Mouse (Mus musculus): ENCODE data around the gene Tspan11. TPM values are rescaled to one million over a fixed set of nuclear protein-coding genes. Genes with fewer than 3 reads are reported as not detected.

Tspan11 gene
- polyA plus RNA-seq, 2 experiments: 18.5 to 19.8 TPM

GRCm38 (mm10) chr6:127932697-127933096 lies 45.3 kb downstream of the Tspan11 start:
- WGBS: 36% methylated on average over 5 of the region's 5 CpGs
- Histone ChIP-seq H3K36me3 (ENCODE audit: control insufficient read depth, insufficient read depth, low read length) (peaks cover 11% of the 10 kb centered on the region; the same call in 1 of the 2 replicates), H3K4me2 (replicated peaks; ENCODE audit: low read depth, low read length, severe bottlenecking) (no peak overlapping the region), H3K27ac (replicated peaks; ENCODE audit: low read depth, low read length) (no peak overlapping the region), H3K27me3 (ENCODE audit: control insufficient read depth, insufficient read depth, low read length) (no peaks in the 10 kb centered on the region), H3K4me1 (ENCODE audit: control insufficient read depth, insufficient read depth, low read length) (peaks cover 11% of the 10 kb centered on the region), H3K9me3 (ENCODE audit: control insufficient read depth, low read length) (no peaks in the 10 kb centered on the region), H3K9ac (ENCODE audit: low read depth, low read length, severe bottlenecking) (no peak overlapping the region), H3K4me3 (replicated peaks; ENCODE audit: low read length) (no peak overlapping the region)
- ATAC-seq (ENCODE audit: low FRiP score, low read depth): no peak
- DNase-seq (ENCODE audit: low spot score): peak; percentile 57
- TF ChIP-seq POLR2A (IDR thresholded peaks at IDR 0.05; ENCODE audit: borderline replicate concordance, extremely low read depth, insufficient read depth, insufficient read length): no peak

- no peaks in the 10 kb centered on the region for H3K27me3 ChIP-seq (ENCODE audit: control insufficient read depth, insufficient read depth, low read length)
- H3K4me2 ChIP-seq (replicated peaks; ENCODE audit: low read depth, low read length, severe bottlenecking): no peak overlapping the region
- ATAC-seq (ENCODE audit: low FRiP score, low read depth) (no peak), DNase-seq (ENCODE audit: low spot score) (no peak)
- no peaks in the 10 kb centered on the region for H3K9me3 ChIP-seq (ENCODE audit: control insufficient read depth, low read length)
- 89% methylated on average over 5 of the region's 5 CpGs for WGBS
- H3K9ac ChIP-seq (ENCODE audit: low read depth, low read length, severe bottlenecking): no peak overlapping the region
- H3K36me3 ChIP-seq (ENCODE audit: control insufficient read depth, insufficient read depth, low read length): peaks cover 11% of the 10 kb centered on the region; the same call in 1 of the 2 replicates
- H3K4me1 ChIP-seq (ENCODE audit: control insufficient read depth, insufficient read depth, low read length): peaks cover 10% of the 10 kb centered on the region; the same call in 1 of the 2 replicates
- H3K4me3 ChIP-seq (replicated peaks; ENCODE audit: low read length): no peak overlapping the region
- no peak overlapping the region for H3K27ac ChIP-seq (replicated peaks; ENCODE audit: low read depth, low read length)
- TF ChIP-seq POLR2A (IDR thresholded peaks at IDR 0.05; ENCODE audit: borderline replicate concordance, extremely low read depth, insufficient read depth, insufficient read length): no peak
Measured at GRCm38 (mm10) chr6:127933841-127934240, 46.5 kb downstream of the Tspan11 start.

GRCm38 (mm10) chr6:127935105-127935504 lies 47.7 kb downstream of the Tspan11 start:
- no peaks in the 10 kb centered on the region for H3K9me3 ChIP-seq (ENCODE audit: control insufficient read depth, low read length)

GRCm38 (mm10) chr6:127942421-127942820 lies 55.0 kb downstream of the Tspan11 start:
- TF ChIP-seq POLR2A (IDR thresholded peaks at IDR 0.05; ENCODE audit: borderline replicate concordance, extremely low read depth, insufficient read depth, insufficient read length): no peak
- no peak for DNase-seq (ENCODE audit: low spot score)

More at GRCm38 (mm10) chr6:127935105-127935504, 47.7 kb downstream of the Tspan11 start:
- peaks cover 10% of the 10 kb centered on the region; the same call in 1 of the 2 replicates for H3K4me1 ChIP-seq (ENCODE audit: control insufficient read depth, insufficient read depth, low read length)
- TF ChIP-seq POLR2A (IDR thresholded peaks at IDR 0.05; ENCODE audit: borderline replicate concordance, extremely low read depth, insufficient read depth, insufficient read length): no peak
- ATAC-seq (ENCODE audit: low FRiP score, low read depth): no peak
- DNase-seq (ENCODE audit: low spot score): no peak
- no peaks in the 10 kb centered on the region for H3K27me3 ChIP-seq (ENCODE audit: control insufficient read depth, insufficient read depth, low read length)
- H3K4me3 ChIP-seq (replicated peaks; ENCODE audit: low read length): no peak overlapping the region
- H3K9ac ChIP-seq (ENCODE audit: low read depth, low read length, severe bottlenecking): no peak overlapping the region
- WGBS: 75% methylated on average over 3 of the region's 3 CpGs
- no peak overlapping the region for H3K4me2 ChIP-seq (replicated peaks; ENCODE audit: low read depth, low read length, severe bottlenecking)
- H3K27ac ChIP-seq (replicated peaks; ENCODE audit: low read depth, low read length): no peak overlapping the region
- H3K36me3 ChIP-seq (ENCODE audit: control insufficient read depth, insufficient read depth, low read length): peaks cover 12% of the 10 kb centered on the region; the same call in 1 of the 2 replicates

GRCm38 (mm10) chr6:127945725-127946124 lies 58.3 kb downstream of the Tspan11 start:
- H3K9ac ChIP-seq (ENCODE audit: low read depth, low read length, severe bottlenecking): no peak overlapping the region
- DNase-seq (ENCODE audit: low spot score) (peak; percentile 83), ATAC-seq (ENCODE audit: low FRiP score, low read depth) (peak; percentile 81; the same call in 1 of the 2 replicates)
- H3K4me1 ChIP-seq (ENCODE audit: control insufficient read depth, insufficient read depth, low read length): no peaks in the 10 kb centered on the region
- H3K27ac ChIP-seq (replicated peaks; ENCODE audit: low read depth, low read length): no peak overlapping the region
- peak; percentile 23; the same call in 1 of the 2 replicates for TF ChIP-seq POLR2A (IDR thresholded peaks at IDR 0.05; ENCODE audit: borderline replicate concordance, extremely low read depth, insufficient read depth, insufficient read length)
- peaks cover 9% of the 10 kb centered on the region; the same call in 1 of the 2 replicates for H3K36me3 ChIP-seq (ENCODE audit: control insufficient read depth, insufficient read depth, low read length)
- no peak overlapping the region for H3K4me2 ChIP-seq (replicated peaks; ENCODE audit: low read depth, low read length, severe bottlenecking)
- H3K9me3 ChIP-seq (ENCODE audit: control insufficient read depth, low read length): no peaks in the 10 kb centered on the region
- H3K27me3 ChIP-seq (ENCODE audit: control insufficient read depth, insufficient read depth, low read length): no peaks in the 10 kb centered on the region
- WGBS: 57% methylated on average over 9 of the region's 9 CpGs
- no peak overlapping the region for H3K4me3 ChIP-seq (replicated peaks; ENCODE audit: low read length)

More at GRCm38 (mm10) chr6:127942421-127942820, 55.0 kb downstream of the Tspan11 start:
- no peaks in the 10 kb centered on the region for H3K9me3 ChIP-seq (ENCODE audit: control insufficient read depth, low read length)
- peaks cover 9% of the 10 kb centered on the region for H3K36me3 ChIP-seq (ENCODE audit: control insufficient read depth, insufficient read depth, low read length)
- H3K27me3 ChIP-seq (ENCODE audit: control insufficient read depth, insufficient read depth, low read length): no peaks in the 10 kb centered on the region
- no peak overlapping the region for H3K4me3 ChIP-seq (replicated peaks; ENCODE audit: low read length)
- no peak overlapping the region for H3K4me2 ChIP-seq (replicated peaks; ENCODE audit: low read depth, low read length, severe bottlenecking)
- 89% methylated on average over 8 of the region's 8 CpGs for WGBS
- no peak for ATAC-seq (ENCODE audit: low FRiP score, low read depth)
- no peaks in the 10 kb centered on the region for H3K4me1 ChIP-seq (ENCODE audit: control insufficient read depth, insufficient read depth, low read length)
- no peak overlapping the region for H3K27ac ChIP-seq (replicated peaks; ENCODE audit: low read depth, low read length)
- no peak overlapping the region for H3K9ac ChIP-seq (ENCODE audit: low read depth, low read length, severe bottlenecking)

Measured in limb, embryonic 14.5 days (tissue).